Mouse (Mus musculus): Measurements from ENCODE around the gene Hs2st1. TPM values are rescaled to one million over a fixed set of nuclear protein-coding genes. Genes with fewer than 3 reads are reported as not detected.

Gene Hs2st1
- polyA plus RNA-seq, 1 experiment from 2014 or later = 7.2 TPM

DNA sequence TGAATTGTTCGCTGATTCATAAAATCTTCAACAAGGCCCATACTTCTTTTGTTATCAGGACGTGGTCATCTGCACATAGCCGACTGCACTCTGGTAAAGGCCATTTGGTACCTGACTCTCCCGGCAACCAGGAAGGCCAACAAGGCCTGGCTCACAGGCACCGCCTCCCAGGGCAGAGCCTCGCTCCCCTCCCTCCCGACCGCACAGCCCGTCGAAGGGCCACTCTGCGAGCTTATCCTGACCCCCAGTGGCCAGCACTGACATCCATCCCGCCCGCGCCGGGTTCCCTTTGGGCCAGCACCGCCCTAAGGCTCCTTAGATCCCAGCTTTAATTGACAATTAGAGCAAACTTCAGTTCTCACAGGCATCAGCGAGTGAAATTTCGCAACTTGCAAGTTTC, 189.1 kb downstream of the Hs2st1 start:
- H3K4me3 ChIP-seq (ENCODE audit: low read depth, low read length) = peak overlapping the region; percentile 43
- H3K9me3 ChIP-seq (ENCODE audit: control insufficient read depth, low read length) = no peaks in the 10 kb centered on the region
- no peak overlapping the region for H3K9ac ChIP-seq (ENCODE audit: low read depth, low read length)
- H3K36me3 ChIP-seq (ENCODE audit: control insufficient read depth, insufficient read depth, low read length) = no peaks in the 10 kb centered on the region
- H3K4me2 ChIP-seq = peak overlapping the region; percentile 71
- ATAC-seq (replicated peaks; ENCODE audit: low FRiP score) = peak; percentile 89
- DNase-seq (ENCODE audit: low spot score) = peak; percentile 77
- WGBS = under 1% methylated on average over 18 of the region's 18 CpGs
- H3K4me1 ChIP-seq (replicated peaks; ENCODE audit: control insufficient read depth, insufficient read depth, low read length) = no peaks in the 10 kb centered on the region
- H3K27ac ChIP-seq (ENCODE audit: low read depth, low read length) = no peak overlapping the region
- no peaks in the 10 kb centered on the region for H3K27me3 ChIP-seq (replicated peaks; ENCODE audit: control insufficient read depth, insufficient read depth, low read length)

DNA sequence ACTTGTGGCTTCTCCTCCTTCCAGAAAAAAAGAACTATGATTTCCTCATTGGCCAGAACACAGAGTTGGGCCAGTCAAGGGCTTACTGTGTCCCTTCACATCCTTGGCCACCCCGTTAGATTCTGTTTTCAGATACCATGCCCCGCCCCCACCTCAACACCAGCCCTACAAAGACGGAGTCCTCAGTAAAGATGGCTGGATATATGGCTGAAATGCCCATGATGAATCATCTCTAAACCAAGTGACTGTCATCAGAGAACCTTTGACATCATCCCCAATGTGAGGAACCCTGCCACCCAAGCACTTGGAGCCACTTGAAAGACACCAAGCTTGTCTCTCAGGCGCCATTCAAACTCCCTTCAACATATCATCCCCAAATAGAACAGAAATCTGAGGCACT, 190.2 kb downstream of the Hs2st1 start:
- no peak for DNase-seq (ENCODE audit: low spot score)
- WGBS = 78% methylated on average over 4 of the region's 4 CpGs

More for the DNA sequence above, 190.2 kb downstream of the Hs2st1 start:
- no peaks in the 10 kb centered on the region for H3K36me3 ChIP-seq (ENCODE audit: control insufficient read depth, insufficient read depth, low read length)
- H3K4me1 ChIP-seq (replicated peaks; ENCODE audit: control insufficient read depth, insufficient read depth, low read length) = no peaks in the 10 kb centered on the region
- no peaks in the 10 kb centered on the region for H3K9me3 ChIP-seq (ENCODE audit: control insufficient read depth, low read length)
- no peak overlapping the region for H3K9ac ChIP-seq (ENCODE audit: low read depth, low read length)
- H3K4me2 ChIP-seq = no peak overlapping the region
- H3K27me3 ChIP-seq (replicated peaks; ENCODE audit: control insufficient read depth, insufficient read depth, low read length) = no peaks in the 10 kb centered on the region
- no peak for ATAC-seq (replicated peaks; ENCODE audit: low FRiP score)
- H3K27ac ChIP-seq (ENCODE audit: low read depth, low read length) = no peak overlapping the region
- H3K4me3 ChIP-seq (ENCODE audit: low read depth, low read length) = no peak overlapping the region

Other genes with a start within 250 kb of the Hs2st1 start
- 369 and 370 TPM in 2 replicates for gene Selenof, start 123 bp upstream of the Hs2st1 start, polyA plus RNA-seq (2014; fragmentation: Nextera tagmentation; extraction: Ambion mirVana)
- gene Sh3glb1, start 150.2 kb upstream of the Hs2st1 start, polyA plus RNA-seq (2014; fragmentation: Nextera tagmentation; extraction: Ambion mirVana) = 97.7 and 100 TPM in 2 replicates
- gene Clca3a1, start 190.8 kb upstream of the Hs2st1 start, polyA plus RNA-seq (2014; fragmentation: Nextera tagmentation; extraction: Ambion mirVana) = 3.0 and 3.1 TPM in 2 replicates
- gene Clca3a2, start 249.3 kb upstream of the Hs2st1 start, polyA plus RNA-seq (2014; fragmentation: Nextera tagmentation; extraction: Ambion mirVana) = 0.18 TPM in 1 of 2 replicates, not detected in the other